Mouse (Mus musculus): Measurements from ENCODE around the gene Cnbp.

Gene Cnbp

DNA sequence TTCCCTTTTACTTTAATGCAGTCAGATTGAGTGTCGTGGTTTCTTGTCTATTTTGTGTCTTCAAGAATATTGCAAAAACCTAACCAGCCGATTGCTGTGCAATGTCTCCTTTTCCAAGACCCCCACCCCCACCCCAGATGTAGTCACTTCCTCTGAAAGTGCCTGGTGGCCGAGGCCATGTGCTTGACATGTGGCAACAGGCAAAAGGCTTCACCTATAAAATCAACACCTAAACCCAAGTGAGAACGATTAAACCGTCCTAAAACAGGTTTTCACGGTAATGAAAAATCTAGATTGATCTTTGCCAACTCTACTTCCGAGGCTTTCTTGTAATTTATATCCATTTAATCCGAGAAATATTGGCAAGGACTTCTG, 1.1 kb downstream of the Cnbp start:
- DNase-seq: no peak

GRCm38 (mm10) chr6:87846813-87847212, 4.1 kb downstream of the Cnbp start:
- no peak for DNase-seq

- DNase-seq: peak; percentile 61 to 65
These were observed 5.7 kb downstream of the Cnbp start for GRCm38 (mm10) chr6:87845031-87845695.

- DNase-seq: no peak
These were observed 8.7 kb downstream of the Cnbp start for GRCm38 (mm10) chr6:87842254-87842653.

DNA sequence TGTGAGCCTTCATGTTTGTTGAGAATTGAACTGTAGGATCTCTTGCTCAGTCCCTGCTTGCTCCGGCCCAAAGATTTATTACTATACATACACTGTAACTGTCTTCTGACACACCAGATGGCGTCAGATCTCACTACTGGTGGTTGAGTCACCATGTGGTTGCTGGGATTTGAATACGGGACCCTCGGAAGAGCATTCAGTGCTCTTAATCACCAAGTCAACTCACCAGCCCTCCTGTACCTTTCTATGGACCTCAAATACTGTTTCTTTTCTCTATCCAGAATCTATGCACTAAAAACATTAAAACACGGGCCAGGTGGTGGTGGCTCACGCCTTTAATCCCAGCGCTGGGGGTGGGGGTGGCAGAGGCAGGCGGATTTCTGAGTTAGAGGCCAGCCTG, 9.3 kb downstream of the Cnbp start:
- DNase-seq: no peak

DNA sequence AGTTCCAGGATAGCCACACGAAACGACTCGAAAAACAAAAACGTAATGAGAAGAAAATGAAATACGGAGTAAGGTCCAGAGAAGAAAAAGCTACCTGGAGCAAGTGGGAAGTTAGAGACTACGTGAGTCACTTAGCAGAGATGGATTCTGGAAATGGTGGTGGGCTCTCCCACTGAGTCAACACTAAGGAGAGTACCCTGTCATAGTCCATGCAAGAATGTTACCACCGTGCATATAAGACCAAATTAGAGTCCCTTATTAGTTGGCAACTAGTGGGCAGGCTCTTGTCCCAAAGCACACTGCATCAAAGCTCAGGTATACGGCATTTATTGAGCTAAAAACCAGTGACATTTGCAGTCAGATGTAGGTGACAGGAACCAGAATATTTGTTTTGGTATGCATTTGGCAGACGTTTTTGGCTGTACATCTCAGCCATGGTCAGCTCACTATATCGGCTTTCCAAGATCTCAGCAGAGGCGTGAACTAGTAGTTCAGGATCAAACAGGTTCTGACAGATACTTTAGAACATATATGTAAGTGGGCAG, 11.0 kb downstream of the Cnbp start:
- DNase-seq: no peak

DNA sequence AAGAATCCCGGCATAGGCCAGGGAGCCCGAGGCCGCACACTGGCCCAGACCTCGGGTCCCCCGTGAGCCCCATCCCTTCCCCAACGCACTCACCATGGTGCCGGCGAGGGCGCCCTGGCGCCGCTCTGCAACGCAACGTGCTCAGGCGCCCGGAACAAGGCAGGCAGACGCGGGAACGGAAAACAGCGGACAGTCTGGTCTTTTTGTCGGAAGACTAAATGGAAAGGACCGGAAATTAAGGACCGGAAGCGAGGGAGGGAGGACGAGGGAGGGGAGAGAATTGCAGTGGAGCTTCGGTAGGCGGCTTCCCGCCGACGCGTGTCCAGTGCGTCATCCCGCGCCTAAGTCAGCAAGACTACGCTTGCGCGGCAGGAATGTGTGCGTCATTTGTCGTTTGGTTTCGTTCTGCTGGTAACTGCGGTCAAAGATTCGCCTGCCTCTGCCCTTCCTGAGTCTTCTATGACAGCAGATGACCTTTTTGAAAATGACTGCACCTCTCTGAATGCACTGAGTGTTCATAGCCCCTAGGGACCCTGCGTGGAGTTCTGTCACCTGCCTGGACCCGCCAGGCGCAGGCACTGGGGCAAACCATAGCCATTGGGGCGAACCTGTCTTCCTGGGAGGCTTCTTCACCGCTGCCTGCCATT, 12.2 kb downstream of the Cnbp start, which contains the start of gene Isy1:
Gene Isy1, minus strand, starts transcription at position 248 of the 647 bp plus-strand sequence.
- peak; percentile 93 to 95 for DNase-seq

- DNase-seq: no peak
These were observed 15.2 kb downstream of the Cnbp start, which contains the start of gene Gm45140 for GRCm38 (mm10) chr6:87835695-87836094. TSS of gene Gm45140 (minus strand) at chr6:87835795.

DNA sequence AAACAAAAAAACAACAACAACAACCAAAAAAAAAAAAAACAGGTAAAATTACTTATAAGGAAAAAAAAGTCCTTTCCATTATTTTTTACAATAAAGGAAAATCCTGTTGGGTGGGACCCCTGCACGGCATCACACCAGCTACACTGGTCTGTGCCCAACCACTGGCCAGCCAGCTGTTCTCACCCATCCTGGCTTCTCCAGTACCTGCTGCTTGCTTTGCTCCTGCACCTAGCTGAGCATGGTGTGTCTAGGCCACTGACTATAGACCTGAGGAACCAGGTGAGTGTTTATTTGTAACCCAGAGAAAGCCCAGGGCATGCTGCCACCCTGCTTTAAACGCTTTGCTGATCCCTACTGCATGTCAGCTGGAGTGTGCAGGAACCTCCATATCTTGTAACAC, 30.5 kb downstream of the Cnbp start:
- no peak for DNase-seq

DNA sequence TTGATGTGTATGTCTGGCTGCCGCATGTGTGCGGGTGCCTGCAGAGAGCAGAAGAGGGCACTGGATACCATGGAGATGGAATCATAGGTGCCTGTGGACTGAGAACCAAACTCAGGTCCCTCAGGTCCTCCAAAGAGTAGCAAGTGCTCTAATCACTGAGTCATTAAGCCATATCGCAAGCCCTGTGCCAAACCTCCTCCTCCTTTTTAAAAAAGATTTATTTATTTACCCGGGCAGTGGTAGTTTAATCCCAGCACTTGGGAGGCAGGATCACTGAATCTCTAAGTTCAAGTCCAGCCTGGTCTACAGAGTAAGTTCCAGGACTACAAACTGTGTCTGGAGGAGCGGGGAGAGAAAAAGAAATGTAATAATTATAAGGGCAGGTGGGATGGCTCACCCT, 36.4 kb downstream of the Cnbp start:
- DNase-seq: no peak

- no peak for DNase-seq
These were observed 38.2 kb downstream of the Cnbp start for GRCm38 (mm10) chr6:87812656-87813055.

GRCm38 (mm10) chr6:87811675-87812338, 39.1 kb downstream of the Cnbp start, which contains the start of gene Rab43:
TSS of gene Rab43 (minus strand) at chr6:87812164.
- peak; percentile 85 to 92 for DNase-seq

GRCm38 (mm10) chr6:87810713-87811669, 39.9 kb downstream of the Cnbp start:
- DNase-seq: peak in 1 of 2 experiments; percentile 40

GRCm38 (mm10) chr6:87810311-87810710, 40.6 kb downstream of the Cnbp start:
- no peak for DNase-seq

DNA sequence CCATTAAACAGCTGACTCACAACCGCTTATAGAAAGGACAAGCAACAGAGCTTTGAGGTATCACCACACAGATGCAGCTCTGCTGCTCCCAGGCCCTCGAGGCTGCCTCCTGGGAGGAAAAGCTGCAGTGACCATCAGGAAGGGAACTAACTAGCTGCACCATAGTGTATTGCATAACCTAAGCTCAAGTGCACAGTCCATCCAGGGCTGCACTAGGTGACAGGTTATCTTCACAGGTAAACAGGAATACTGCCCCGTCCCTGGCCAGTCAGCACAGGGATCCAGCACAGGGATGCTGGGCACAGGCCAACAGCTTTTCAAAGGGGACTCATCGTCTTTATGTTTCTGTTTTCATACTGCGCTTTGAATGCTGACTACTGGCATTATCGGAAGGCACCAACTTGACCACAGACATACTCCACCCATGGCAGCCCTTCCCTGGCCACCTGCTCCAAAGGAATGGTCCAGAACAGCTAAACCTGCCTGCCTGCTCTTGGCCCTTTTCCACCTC, 41.2 kb downstream of the Cnbp start:
- DNase-seq: peak; percentile 36 to 40

DNA sequence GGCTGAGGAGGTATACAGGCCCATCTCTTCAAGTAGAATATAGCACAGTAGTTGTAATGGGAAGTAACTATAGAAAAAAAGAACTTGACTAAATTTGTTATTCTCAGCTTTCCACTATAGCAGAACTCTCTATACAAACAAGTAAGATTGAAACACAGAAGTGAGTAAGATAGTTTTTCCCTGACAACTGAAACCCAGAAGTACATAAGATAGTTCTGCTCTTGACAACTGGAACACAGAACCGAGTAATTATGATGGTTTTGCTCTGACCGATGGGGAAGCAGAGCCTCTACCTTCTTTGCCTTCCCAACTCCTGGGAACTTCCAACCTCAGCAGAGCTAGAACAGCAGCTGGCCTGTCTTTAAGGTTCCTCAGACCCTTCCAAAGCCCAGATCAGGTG, 41.8 kb downstream of the Cnbp start:
- no peak for DNase-seq

GRCm38 (mm10) chr6:87808521-87808920, 42.4 kb downstream of the Cnbp start:
- DNase-seq: no peak

- no peak for DNase-seq
These were observed 43.0 kb downstream of the Cnbp start for GRCm38 (mm10) chr6:87807735-87808440.

GRCm38 (mm10) chr6:87806857-87807256, 44.0 kb downstream of the Cnbp start:
- peak in 1 of 2 experiments; percentile 31 for DNase-seq

DNA sequence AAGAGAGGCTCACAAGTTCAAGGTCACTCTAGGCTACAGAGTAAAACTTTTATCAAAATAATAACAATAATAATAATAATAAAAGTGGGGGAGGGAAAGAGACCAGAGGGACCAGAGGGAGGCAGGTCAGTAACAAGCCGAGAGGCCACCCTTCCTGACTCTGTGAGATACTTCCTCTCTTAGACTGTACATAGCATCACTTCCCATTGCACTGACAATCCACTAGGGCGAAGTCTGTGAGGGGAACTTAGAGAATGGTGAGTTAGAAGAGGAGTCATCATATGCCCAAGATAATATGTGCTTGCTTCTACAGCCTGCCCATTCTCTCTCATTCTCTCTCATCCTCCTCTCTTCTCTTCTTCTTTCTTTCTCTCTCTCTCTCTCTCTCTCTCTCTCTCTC, 44.9 kb downstream of the Cnbp start:
- DNase-seq: no peak

GRCm38 (mm10) chr6:87805448-87805847, 45.5 kb downstream of the Cnbp start:
- DNase-seq: no peak
